Mouse (Mus musculus) layer of hippocampus, postnatal 25 days (tissue): ENCODE data around the gene Rtf1. TPM values are rescaled to one million over a fixed set of nuclear protein-coding genes. Genes with fewer than 3 reads are reported as not detected.

Source experiments
- DNase-seq, 2 experiments: peaks; one replicate each; pipeline ENCODE4 v3.0.0; 2022; ENCODE audit warnings: mixed read lengths in 2 of 2, low spot score in 1 of 2; ENCODE audit errors: extremely low spot score in 1 of 2
- total RNA-seq, 2 experiments: library from RNA; stranded (reverse); gene quantifications; 2 replicates each; pipeline ENCODE4 v1.2.3; 2021

Rtf1 gene
- total RNA-seq, 2 experiments from 2014 or later = 54.9 to 62.3 TPM

DNA sequence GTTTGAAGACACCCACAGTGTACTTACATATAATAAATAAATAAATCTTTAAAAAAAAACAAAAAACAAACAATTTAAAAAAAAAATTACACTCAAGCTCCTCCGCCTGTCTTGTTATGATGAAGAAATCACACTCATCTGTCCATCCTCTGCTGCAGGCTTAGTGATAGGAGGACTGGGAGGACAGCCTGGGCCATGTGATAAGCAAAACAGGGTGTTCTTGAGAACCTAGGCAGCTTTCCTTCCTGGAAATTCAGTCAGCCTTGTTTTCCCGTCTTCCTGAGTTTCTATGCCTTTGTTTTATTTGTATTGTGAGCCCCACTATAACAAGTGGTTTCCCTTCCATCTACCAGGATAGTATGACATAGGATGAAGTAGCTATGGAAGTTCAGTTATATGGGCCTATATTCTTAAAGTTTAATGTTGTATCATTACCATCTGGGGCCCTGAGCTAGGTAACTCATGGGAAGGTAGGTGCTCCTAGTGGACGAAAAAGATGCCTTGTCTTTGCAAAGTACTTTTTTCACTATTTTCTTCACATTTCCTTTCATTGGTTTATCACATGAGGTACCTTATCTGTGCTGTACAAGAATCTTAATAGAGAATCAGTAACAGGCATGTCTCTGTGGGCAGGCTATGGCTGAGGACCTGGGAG, 53.0 kb downstream of the Rtf1 start:
- no peak for DNase-seq

DNA sequence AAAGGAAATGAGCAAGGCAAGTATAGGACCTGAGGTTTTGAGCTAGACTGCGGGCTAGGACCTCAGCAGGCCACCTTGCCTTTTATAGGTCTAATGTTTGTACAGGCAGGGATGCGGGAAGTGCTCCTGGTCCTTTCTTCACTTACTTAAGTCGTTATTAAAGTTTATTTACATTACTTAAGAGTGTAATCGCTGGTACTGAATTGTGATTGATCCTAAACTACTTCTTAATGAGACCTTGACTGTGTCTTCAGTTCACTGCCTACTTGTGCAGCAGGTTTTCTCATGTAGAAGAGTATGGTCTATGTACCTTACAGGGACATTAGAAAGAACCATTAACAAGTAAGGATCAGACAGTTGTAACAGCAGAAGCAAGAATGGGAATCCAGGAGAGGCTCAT, 55.9 kb downstream of the Rtf1 start:
- DNase-seq = no peak

DNA sequence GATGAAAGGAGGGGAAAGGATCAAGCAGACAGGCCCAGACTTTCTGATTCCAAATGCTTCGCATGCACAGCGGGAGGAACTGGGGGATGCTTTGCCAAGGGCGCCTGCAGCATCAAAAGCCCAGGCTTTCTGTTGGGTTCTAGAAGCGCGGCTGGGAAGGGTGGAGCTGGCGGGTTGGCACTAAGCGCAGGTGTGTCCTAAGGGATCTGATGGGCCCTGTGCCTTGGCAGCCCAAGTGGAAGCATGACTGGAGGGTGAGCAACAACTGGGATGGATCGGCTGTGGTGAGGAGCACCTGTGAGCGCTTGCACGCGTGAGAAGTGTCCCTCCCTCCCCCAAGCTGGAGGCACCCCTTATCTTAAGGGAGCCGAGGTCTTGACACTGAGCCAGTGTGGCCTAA, 62.3 kb downstream of the Rtf1 start:
- no peak for DNase-seq

DNA sequence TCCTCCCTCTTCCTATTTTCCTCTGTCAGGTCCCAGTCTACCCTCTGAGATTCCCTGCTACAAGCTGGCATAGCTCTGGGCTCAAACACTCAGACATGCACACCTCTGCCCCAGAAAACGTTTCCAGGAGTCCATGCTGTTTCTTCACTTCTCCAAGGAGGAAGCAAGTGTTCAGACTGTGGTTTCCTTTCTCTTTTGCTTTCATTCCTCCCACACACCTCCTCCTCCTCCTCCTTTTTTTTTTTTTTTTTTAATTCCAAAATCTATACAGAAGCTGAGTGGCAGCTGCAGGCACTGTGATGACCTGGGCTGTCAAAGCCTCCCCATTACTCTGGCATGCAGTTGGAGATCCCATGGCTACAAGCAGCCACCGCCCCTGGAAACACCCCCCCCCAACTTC, 65.7 kb downstream of the Rtf1 start:
- DNase-seq = no peak

DNA sequence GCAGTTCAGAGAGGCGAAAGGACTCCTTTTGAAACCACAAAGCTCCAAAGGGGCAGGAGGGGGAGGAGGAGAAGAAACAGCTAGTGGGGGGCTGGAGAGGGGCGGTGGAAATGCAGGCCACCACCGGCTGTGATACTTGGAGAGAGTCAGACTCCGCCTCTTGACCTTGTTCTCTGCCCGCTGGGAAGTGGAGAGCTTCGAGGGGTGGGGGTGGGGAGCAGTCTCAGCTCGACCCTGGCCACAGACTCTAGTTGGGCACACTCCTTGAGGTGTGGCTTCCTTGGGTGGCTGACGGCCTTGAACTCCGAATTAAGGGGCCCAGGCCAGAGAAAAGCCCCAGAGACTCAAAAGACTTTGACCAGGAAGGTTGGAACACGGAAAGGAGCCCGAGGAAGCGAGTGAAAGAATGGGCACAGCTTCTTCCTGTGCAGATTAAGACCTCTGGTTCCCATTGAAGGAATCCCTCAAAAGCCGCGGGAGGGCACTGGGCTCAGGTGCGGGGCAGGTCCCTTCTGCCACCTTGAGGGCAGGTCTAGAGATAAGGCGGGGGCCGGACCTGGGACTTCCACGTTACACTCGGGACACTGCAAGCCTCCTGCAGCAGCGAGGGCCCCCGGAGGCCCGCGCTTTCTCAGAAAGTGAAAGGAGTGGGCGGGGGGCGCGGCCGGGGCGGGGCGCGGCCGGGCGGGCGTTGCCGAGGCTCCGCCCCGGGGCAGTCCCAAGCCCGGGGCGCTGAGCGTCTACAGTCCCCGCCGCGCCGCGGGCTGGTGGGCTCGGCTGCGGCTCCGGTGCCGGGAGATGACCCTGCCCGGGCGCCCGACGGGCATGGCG, 66.9 kb downstream of the Rtf1 start, which contains the start of gene Itpka:
Itpka (plus strand) TSS at position 757 of the 831 bp plus-strand sequence.
- peak; percentile 61 to 66 for DNase-seq

- DNase-seq = peak; percentile 33 to 50
Measured at GRCm38 (mm10) chr2:119742461-119743175, 67.8 kb downstream of the Rtf1 start.

GRCm38 (mm10) chr2:119743176-119743807, 68.4 kb downstream of the Rtf1 start:
- peak; percentile 58 to 65 for DNase-seq

DNA sequence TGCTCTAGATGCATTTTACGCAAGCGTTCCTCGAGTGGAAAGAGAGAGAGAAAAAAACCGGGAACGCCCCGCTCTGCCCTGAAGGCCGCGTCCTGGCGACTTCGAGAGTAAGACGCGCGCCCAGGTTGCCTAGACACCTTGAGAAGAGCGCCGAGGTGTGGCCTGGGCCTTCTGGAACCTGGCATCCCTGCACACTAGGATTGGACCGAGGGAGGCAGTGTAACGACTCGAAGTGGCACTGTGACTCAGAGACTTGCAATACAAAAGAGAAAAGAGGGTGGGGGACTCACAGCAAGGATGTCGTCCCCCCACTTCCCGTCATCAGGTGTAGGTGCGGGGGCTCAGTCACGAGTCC, 68.9 kb downstream of the Rtf1 start:
- DNase-seq = no peak

- DNase-seq = no peak
Measured at GRCm38 (mm10) chr2:119744163-119745111, 69.6 kb downstream of the Rtf1 start.

- DNase-seq = no peak
Measured at GRCm38 (mm10) chr2:119745281-119745680, 70.4 kb downstream of the Rtf1 start.

DNA sequence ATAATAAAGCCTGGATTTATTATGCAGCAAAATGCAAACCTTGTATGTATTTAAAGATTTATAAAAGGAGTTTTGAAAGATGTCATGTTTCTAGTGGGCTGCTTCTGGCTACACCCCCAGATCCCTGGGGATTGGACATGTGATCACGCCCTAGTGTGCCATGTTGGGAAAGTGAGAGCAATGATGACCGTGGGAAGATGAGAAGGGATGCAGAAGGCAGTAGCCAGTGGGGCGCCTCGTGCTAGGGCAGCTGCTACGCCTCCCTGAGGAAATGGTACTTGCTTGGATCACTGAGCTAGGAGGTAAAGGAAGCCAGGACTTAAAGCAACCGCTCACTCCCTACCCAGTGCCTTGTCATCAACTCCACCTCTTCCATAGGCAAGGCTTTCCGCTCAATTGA, 72.7 kb downstream of the Rtf1 start:
- no peak for DNase-seq

- DNase-seq = no peak
Measured at GRCm38 (mm10) chr2:119749260-119749659, 74.4 kb downstream of the Rtf1 start.

DNA sequence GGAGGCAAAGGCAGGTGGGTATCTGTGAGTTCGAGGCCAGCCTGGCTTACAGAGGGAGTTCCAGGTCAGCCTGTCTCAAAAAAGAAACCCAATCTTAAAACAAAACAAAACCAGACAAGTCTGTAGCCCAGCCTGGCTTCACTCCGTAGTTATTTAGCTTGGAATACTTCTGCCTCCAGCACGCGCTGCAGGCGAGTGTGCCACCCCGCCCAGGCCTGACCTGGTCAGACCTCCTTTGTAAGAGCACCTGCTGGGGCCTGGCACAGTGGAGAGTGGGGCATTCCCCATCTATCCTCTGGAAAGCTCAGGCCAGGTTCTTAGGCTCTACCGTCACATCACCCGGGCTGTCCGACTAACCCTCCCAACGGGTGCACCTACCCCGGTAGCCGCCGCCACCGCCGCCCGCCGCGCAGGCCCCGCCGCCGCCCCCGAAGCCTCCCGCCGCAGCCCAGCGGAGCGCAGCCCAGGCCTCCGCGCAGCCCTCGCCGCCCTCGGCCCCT, 82.8 kb downstream of the Rtf1 start:
- DNase-seq = no peak

DNA sequence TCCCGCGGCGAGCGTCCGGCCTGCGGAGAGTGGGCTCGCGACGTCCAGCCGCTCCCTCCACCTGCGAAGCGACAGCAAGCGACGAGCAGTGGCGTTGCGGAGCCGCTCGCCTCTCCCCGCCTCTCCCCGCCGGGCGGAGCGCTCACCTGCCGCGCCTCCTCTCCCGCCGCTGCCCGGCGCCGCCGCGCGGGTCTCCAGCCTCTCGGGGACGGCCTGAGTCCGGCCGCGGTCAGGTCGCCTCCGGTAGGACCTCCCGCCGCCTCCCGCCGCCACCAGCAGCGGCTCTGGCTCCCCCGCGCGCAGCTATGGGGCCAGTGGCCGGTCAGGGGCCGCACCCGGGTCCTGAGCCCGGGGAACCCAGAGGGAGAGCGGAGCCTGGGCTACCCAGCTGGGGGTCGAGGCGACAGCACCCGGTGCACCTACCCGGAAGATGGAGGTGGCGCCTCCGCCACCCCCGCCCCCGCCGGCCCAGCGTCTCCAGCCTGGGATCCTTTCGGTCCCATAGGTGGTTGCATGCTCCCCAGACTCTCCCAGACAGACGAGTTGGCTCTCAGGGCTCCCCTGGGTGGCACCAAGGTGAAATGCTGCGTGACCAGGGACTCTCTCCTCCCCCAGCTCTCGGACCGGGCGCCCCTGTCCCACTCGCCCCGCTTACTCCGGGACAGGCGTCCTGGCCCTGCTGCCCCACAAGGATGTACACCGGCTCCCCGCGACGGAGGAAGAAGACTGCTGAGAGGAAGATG, 83.4 kb downstream of the Rtf1 start:
- no peak for DNase-seq

DNA sequence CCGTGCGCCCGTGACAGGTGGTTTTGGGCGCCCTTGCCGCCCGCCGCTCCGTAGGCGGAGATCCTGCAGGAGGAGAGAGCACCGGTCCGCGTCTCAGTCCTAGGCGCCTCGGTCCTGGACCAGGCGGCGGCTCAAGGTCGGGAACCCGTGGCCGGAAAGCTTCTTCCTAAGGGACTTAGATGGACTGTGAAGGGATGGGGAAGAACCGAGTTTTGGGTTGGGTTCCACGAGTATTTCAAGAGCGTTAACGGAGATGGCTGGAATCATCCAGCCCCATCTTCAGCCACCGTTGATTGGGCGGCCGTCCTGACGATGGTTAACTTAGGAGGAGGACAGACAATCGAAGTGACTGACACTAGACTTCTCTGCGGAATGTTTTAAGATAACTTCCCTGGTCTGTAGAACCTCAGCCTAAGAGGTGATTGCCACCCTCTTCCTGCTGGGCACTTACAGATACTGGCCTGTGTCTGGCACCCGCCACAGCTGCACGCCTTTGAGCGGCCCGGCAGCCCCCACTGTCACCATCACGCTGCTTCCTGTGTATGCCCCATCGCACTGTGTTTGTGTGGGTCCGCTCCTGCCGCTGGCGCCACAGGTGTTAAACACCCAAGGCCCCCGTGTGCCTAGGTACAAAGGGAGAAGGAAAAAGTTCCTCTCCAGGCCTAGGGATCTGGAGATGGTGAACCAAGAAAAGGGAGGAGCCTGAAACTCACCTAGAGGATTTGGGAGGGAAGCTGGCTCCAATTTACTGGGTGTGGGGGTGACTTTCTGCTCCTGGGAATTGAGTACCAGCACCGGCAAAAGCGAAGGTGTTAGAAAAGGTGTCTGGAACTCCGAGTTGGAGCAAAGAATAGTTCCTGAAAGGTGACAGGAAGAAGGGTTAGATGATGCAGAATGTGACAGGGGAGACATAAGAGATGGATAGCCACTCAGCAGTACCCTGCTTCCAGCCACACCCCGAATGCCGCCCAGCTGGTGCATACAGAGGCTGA, 84.3 kb downstream of the Rtf1 start:
- DNase-seq = no peak

GRCm38 (mm10) chr2:119760251-119760650, 85.4 kb downstream of the Rtf1 start, which contains the start of gene Ltk:
Gene Ltk (minus strand): TSS chr2:119760431.
- DNase-seq = no peak

- no peak for DNase-seq
Measured at GRCm38 (mm10) chr2:119762276-119762675, 87.4 kb downstream of the Rtf1 start.

DNA sequence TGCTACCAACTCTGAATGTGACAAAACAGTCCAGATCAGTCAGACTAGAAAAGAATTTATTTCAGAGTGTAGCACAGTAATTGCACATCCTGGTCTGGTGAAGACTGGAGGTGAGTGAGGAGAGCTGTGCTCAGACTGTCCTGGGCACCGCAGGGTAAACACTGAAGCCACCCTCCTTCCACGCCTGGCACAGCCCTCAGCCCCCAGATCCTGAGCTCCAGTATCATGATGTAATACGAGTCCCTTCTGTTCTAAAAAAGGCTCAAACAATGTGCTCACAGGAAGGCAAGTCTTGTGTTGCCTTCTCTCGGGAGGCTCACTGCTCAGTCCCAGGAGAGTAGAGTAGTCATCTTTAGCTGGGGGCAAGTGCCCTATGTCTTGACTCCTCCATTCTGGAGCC, 89.1 kb downstream of the Rtf1 start:
- no peak for DNase-seq
